Mouse (Mus musculus): ENCODE data around the gene Rfc2.

GRCm38 (mm10) chr5:134553951-134554546 is 27.1 kb upstream of the Rfc2 start:
- no peak for TF ChIP-seq POLR2A (IDR thresholded peaks at IDR 0.05; ENCODE audit: low read depth, low read length)
- TF ChIP-seq RCOR1 (conservative IDR thresholded peaks at IDR 0.05; ENCODE audit: low read depth, low read length) = no peak
- TF ChIP-seq IRF4 (IDR thresholded peaks at IDR 0.05; ENCODE audit: low read depth, low read length) = no peak
- no peak for TF ChIP-seq MYC (IDR thresholded peaks at IDR 0.05; ENCODE audit: low read depth, low read length)
- TF ChIP-seq CTCF (conservative IDR thresholded peaks at IDR 0.05 in 1 of 2, IDR thresholded peaks at IDR 0.05 in 1 of 2; ENCODE audit: low read depth in 2 of 2, low read length in 2 of 2) = no peak
- no peak for TF ChIP-seq MAZ (IDR thresholded peaks at IDR 0.05; ENCODE audit: low read depth, low read length)
- no peak for TF ChIP-seq USF1 (IDR thresholded peaks at IDR 0.05; ENCODE audit: low read depth, low read length)
- no peak for TF ChIP-seq ZC3H11A (IDR thresholded peaks at IDR 0.05; ENCODE audit: low read depth, low read length)
- TF ChIP-seq UBTF (IDR thresholded peaks at IDR 0.05; ENCODE audit: low read depth, low read length) = no peak
- TF ChIP-seq ZNF384 (IDR thresholded peaks at IDR 0.05; ENCODE audit: low read depth, low read length) = no peak
- TF ChIP-seq HCFC1 (IDR thresholded peaks at IDR 0.05; ENCODE audit: low read depth, low read length) = no peak
- TF ChIP-seq MAFK (IDR thresholded peaks at IDR 0.05; ENCODE audit: insufficient replicate concordance, low read length) = no peak
